Mouse (Mus musculus): Measurements from ENCODE around the gene Smim13.

Gene Smim13

GRCm38 (mm10) chr13:41291466-41291974 is 41.9 kb downstream of the Smim13 start:
- DNase-seq (ENCODE audit: low read depth) = no peak

- no peak for DNase-seq (ENCODE audit: low read depth)
Measured at GRCm38 (mm10) chr13:41293595-41293994, 44.0 kb downstream of the Smim13 start.

- DNase-seq (ENCODE audit: low read depth) = no peak
Measured at GRCm38 (mm10) chr13:41295886-41296285, 46.2 kb downstream of the Smim13 start.

- DNase-seq (ENCODE audit: low read depth) = no peak
Measured at GRCm38 (mm10) chr13:41296396-41296795, 46.8 kb downstream of the Smim13 start.

- no peak for DNase-seq (ENCODE audit: low read depth)
Measured at GRCm38 (mm10) chr13:41298533-41298932, 48.9 kb downstream of the Smim13 start.

- no peak for DNase-seq (ENCODE audit: low read depth)
Measured at GRCm38 (mm10) chr13:41298996-41299395, 49.4 kb downstream of the Smim13 start.

GRCm38 (mm10) chr13:41300037-41300436 is 50.4 kb downstream of the Smim13 start:
- DNase-seq (ENCODE audit: low read depth) = no peak

GRCm38 (mm10) chr13:41302716-41303115 is 53.1 kb downstream of the Smim13 start:
- DNase-seq (ENCODE audit: low read depth) = peak; percentile 90

- DNase-seq (ENCODE audit: low read depth) = no peak
Measured at GRCm38 (mm10) chr13:41320749-41321148, 71.1 kb downstream of the Smim13 start.

GRCm38 (mm10) chr13:41321433-41321832 is 71.8 kb downstream of the Smim13 start:
- no peak for DNase-seq (ENCODE audit: low read depth)

- DNase-seq (ENCODE audit: low read depth) = no peak
Measured at GRCm38 (mm10) chr13:41324631-41325030, 75.0 kb downstream of the Smim13 start.

- DNase-seq (ENCODE audit: low read depth) = no peak
Measured at GRCm38 (mm10) chr13:41325346-41325745, 75.7 kb downstream of the Smim13 start.

GRCm38 (mm10) chr13:41326134-41326533 is 76.5 kb downstream of the Smim13 start:
- DNase-seq (ENCODE audit: low read depth) = no peak
